Mouse (Mus musculus) forebrain, postnatal 0 days (tissue): ENCODE data around the gene Slc35d2. TPM values are rescaled to one million over a fixed set of nuclear protein-coding genes. Genes with fewer than 3 reads are reported as not detected.
A peak's percentile ranks its signal among the peaks of the same experiment; 100 is the strongest.

Experiments used
- ATAC-seq: fragments of 200-750 bp; cut with Nextera tagmentation; 2 replicates; pipeline ENCODE4 v1.8.0; 2017; ENCODE audit warnings: mild to moderate bottlenecking, moderate library complexity
- DNase-seq: peaks from one replicate; pipeline ENCODE4 v3.0.0-alpha.2; 2015
- H3K27ac ChIP-seq: fragments of 300-500 bp; sonication (generic); 2 replicates; pipeline ENCODE4 v1.5.1; 2014; ENCODE audit warnings: low read depth, mild to moderate bottlenecking, antibody characterized with exemption, low read length, moderate library complexity, mixed read lengths
- H3K27me3 ChIP-seq: fragments of 300-500 bp; sonication (generic); 2 replicates; pipeline ENCODE4 v1.6.1; 2014; ENCODE audit warnings: mild to moderate bottlenecking, low read length, mixed read lengths; ENCODE audit not compliant: insufficient read depth
- H3K36me3 ChIP-seq: fragments of 300-500 bp; sonication (generic); 2 replicates; pipeline ENCODE4 v1.6.1; 2014; ENCODE audit warnings: mild to moderate bottlenecking, moderate library complexity; ENCODE audit not compliant: insufficient read depth
- H3K4me1 ChIP-seq: fragments of 300-500 bp; sonication (generic); 2 replicates; pipeline ENCODE4 v1.6.1; 2014; ENCODE audit warnings: antibody characterized with exemption; ENCODE audit not compliant: insufficient read depth
- H3K4me2 ChIP-seq: fragments of 300-500 bp; sonication (generic); 2 replicates; pipeline ENCODE4 v1.6.1; 2014; ENCODE audit warnings: low read depth, mild to moderate bottlenecking, moderate library complexity
- H3K4me3 ChIP-seq: fragments of 300-500 bp; sonication (generic); 2 replicates; pipeline ENCODE4 v1.5.1; 2014; ENCODE audit warnings: low read depth, low read length, mixed read lengths
- H3K9ac ChIP-seq: fragments of 300-500 bp; sonication (generic); 2 replicates; pipeline ENCODE4 v1.6.1; 2014; ENCODE audit warnings: mild to moderate bottlenecking
- H3K9me3 ChIP-seq: fragments of 300-500 bp; sonication (generic); 2 replicates; pipeline ENCODE4 v1.6.1; 2016; ENCODE audit warnings: low read length
- CTCF ChIP-seq: sonication (generic); IDR thresholded peaks from 2 replicates; pipeline ENCODE4 v1.5.1; 2016; ENCODE audit warnings: antibody characterized with exemption, control low read depth, low read depth
- WGBS: fragments of 180-500 bp; shearing (Covaris S2); extraction: QIAGEN DNeasy Blood & Tissue Kit; methylation state at CpG from one replicate; pipeline ENCODE4 v1.1.7; 2014; 5-methylcytosine and 5-hydroxymethylcytosine counted together
- polyA plus RNA-seq: library from polyadenylated mRNA; unstranded; fragments of >200 nt; fragmentation: Nextera tagmentation; extraction: Ambion mirVana; gene quantifications from 2 replicates; pipeline ENCODE4 v1.2.1, GENCODE M21; 2015
- total RNA-seq: library from RNA; depleted of rRNA; stranded (reverse); fragments of >200 nt; gene quantifications from 2 replicates; pipeline ENCODE4 v1.2.3, GENCODE M21; 2014

Slc35d2 gene
- total and polyA plus RNA-seq, 2 experiments from 2014 or later, result 1.5 to 2.6 TPM

DNA sequence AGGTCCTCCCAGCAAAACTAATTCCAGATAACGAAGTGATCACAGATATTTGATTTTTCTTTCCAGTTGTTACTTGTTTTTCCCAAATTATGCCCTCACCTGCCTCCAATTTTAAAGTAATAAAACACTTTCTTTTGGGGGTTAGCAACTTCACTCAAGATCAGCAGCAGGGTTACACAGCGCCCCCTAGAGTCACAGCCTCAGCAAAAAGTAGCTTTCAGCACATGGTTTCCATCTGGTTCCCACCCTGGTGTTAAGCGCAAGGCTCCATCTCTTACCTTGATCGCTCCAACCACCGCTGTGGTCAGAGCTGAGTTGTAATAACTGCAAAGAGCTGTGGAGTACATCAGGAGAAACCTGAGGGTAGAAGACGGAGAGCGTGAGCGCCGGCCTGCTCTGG, 30.2 kb downstream of the Slc35d2 start:
- DNase-seq, result no peak
- peak; percentile 47 for TF ChIP-seq CTCF
- Histone ChIP-seq H3K4me2 (no peak overlapping the region), H3K9ac (no peak overlapping the region), H3K4me1 (no peaks in the 10 kb centered on the region), H3K27me3 (no peaks in the 10 kb centered on the region), H3K9me3 (no peaks in the 10 kb centered on the region), H3K4me3 (no peak overlapping the region), H3K36me3 (no peaks in the 10 kb centered on the region), H3K27ac (no peak overlapping the region)
- 76% methylated on average over 9 of the region's 9 CpGs for WGBS
- ATAC-seq, result no peak

DNA sequence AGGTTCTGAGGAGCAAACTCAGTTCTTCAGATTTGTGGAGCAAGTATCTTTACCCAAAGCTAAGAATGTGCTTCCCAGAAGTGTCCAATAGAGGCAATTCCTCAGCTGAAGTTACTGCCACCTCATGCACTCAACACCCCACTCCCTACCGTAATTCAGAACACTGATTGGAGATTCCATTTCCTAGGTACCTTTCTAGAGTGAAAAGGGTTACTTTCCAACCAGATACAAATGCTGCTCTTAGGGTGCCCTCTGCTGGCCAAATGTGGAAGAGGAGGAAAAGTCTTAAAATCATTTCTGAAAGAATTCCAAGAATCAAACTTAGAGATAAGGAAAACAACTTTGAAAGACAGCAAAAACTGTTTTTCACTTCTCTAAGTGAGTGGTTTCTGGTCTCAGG, 35.8 kb downstream of the Slc35d2 start:
- Histone ChIP-seq H3K36me3 (no peaks in the 10 kb centered on the region), H3K9me3 (no peaks in the 10 kb centered on the region), H3K4me3 (no peak overlapping the region), H3K27ac (no peak overlapping the region), H3K9ac (no peak overlapping the region), H3K4me1 (no peaks in the 10 kb centered on the region), H3K4me2 (no peak overlapping the region), H3K27me3 (no peaks in the 10 kb centered on the region)
- DNase-seq, result peak; percentile 89
- TF ChIP-seq CTCF, result peak; percentile 85
- WGBS, result 9% methylated on average over 1 of the region's 1 CpGs
- ATAC-seq, result peak; percentile 69; the same call in 1 of the 2 replicates

DNA sequence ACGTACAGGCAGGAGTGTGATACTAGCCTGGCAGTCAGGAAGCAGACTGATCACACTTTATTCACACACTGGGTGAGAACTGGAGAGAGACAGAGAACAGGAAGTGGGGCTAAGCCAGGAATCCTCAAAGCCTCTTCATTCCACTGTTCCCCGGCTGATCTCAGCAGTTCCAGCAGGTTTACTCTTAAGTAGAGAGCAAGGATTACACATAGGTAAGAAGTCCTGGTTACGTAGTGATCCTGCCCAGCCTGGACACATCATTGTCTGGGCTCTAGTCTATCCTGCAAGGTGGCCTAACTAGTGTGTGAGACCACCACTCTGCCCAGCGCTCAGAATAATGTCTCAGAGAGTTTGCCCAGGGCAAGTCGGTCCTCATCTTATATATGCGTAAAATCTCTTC, 36.4 kb downstream of the Slc35d2 start:
- no peak for TF ChIP-seq CTCF
- Histone ChIP-seq H3K4me3 (no peak overlapping the region), H3K36me3 (no peaks in the 10 kb centered on the region), H3K27me3 (no peaks in the 10 kb centered on the region), H3K9ac (no peak overlapping the region), H3K4me1 (no peaks in the 10 kb centered on the region), H3K27ac (no peak overlapping the region), H3K4me2 (no peak overlapping the region), H3K9me3 (no peaks in the 10 kb centered on the region)
- ATAC-seq, result no peak
- 72% methylated on average over 6 of the region's 6 CpGs for WGBS
- DNase-seq, result no peak

DNA sequence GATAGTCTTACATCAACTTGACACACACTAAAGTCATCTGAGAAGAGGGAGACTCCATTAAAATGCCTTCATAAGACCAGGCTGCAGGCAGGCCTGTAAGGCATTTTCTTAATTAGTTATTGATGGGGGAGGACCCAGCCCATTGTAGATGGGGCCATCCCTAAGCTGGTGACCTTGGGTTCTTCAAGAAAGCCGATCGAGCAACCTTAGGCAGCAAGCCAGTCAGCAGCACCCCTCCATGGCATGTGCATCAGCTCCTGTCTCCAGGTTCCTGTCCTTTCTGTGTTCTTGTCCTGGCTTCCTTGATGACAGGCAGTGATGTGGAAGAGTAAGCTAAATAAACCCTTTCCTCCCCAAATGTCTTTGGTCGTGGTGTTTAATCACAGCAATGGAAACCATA, 37.0 kb downstream of the Slc35d2 start:
- no peak overlapping the region for H3K4me3 ChIP-seq
- no peaks in the 10 kb centered on the region for H3K9me3 ChIP-seq
- no peak for TF ChIP-seq CTCF
- H3K27me3 ChIP-seq, result no peaks in the 10 kb centered on the region
- H3K36me3 ChIP-seq, result no peaks in the 10 kb centered on the region
- no peak overlapping the region for H3K4me2 ChIP-seq
- WGBS, result 72% methylated on average over 3 of the region's 3 CpGs
- DNase-seq (no peak), ATAC-seq (no peak)
- no peak overlapping the region for H3K27ac ChIP-seq
- H3K4me1 ChIP-seq, result no peaks in the 10 kb centered on the region
- no peak overlapping the region for H3K9ac ChIP-seq

DNA sequence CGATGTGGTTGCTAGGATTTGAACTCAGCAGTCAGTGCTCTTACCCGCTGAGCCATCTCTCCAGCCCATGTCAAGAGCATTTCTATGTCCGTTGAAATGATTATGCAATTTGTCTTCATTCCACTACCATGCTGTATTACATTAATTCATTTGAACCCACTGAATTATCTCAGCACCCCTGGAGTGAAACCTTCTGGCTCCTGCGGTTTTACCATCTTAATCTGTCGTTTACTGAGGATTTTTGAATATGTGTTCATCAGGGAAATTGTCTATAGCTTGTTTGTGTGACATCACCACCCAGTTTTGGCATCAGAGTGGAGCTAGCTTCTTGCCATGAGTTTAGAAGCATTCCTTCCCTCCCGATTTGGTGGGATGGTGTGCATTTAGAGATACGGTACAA, 38.2 kb downstream of the Slc35d2 start:
- Histone ChIP-seq H3K9ac (no peak overlapping the region), H3K36me3 (no peaks in the 10 kb centered on the region), H3K27ac (no peak overlapping the region), H3K4me1 (no peaks in the 10 kb centered on the region), H3K27me3 (no peaks in the 10 kb centered on the region), H3K9me3 (no peaks in the 10 kb centered on the region), H3K4me2 (no peak overlapping the region), H3K4me3 (no peak overlapping the region)
- DNase-seq (no peak), ATAC-seq (no peak)
- 53% methylated on average over 7 of the region's 7 CpGs for WGBS
- TF ChIP-seq CTCF, result no peak

DNA sequence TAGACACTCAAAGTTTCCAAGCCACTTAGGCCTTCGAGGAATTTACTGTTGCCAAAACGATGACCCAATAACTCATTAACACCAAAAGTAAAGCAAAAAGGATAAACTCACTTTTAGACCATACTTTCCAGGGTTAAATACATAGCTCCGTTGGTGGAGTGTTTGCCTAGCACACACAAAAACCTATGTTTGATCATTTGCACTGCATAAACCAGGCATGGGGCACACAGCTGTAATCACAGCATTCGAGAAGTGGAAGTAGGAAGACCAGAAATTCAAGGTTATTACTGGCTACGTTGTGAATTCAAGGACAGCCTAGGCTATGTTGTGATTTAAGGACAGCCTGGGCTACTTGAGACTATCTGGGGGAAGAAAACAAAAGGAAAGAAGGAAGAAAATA, 38.9 kb downstream of the Slc35d2 start:
- Histone ChIP-seq H3K27ac (no peak overlapping the region), H3K4me2 (no peak overlapping the region), H3K9me3 (no peaks in the 10 kb centered on the region), H3K4me3 (no peak overlapping the region), H3K9ac (no peak overlapping the region), H3K36me3 (no peaks in the 10 kb centered on the region), H3K27me3 (no peaks in the 10 kb centered on the region), H3K4me1 (no peaks in the 10 kb centered on the region)
- DNase-seq (no peak), ATAC-seq (no peak)
- TF ChIP-seq CTCF, result no peak
- WGBS, result 87% methylated on average over 5 of the region's 5 CpGs

DNA sequence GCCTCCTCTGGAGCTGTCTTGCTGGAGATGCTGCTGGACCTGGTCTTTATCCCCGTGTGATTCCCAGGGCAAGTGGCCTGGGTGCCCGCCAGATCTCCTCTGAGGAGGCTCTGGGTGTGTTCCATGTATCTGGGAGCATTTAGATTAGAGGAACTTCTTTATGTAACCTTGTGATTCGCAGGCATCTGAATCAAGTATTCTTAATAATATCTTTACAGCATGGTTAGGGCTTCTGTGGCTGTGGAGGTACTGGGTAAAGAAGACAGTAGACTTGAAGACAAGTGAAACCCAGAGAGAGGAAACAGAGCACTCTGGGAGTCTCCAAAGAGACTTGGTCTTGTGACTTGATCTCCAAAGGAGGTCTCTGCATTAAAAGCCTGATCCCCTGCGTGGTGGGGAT, 40.0 kb downstream of the Slc35d2 start, which contains the start of gene Hsd17b3:
Hsd17b3 (minus strand) TSS at position 101 of the 400 bp plus-strand sequence.
- H3K4me3 ChIP-seq, result no peak within 1 kb of the TSS
- no peaks in the 10 kb centered on the region for H3K36me3 ChIP-seq
- no peaks in the 10 kb centered on the region for H3K4me1 ChIP-seq
- no peaks in the 10 kb centered on the region for H3K9me3 ChIP-seq
- ATAC-seq (no peak), DNase-seq (no peak)
- no peak within 1 kb of the TSS for H3K4me2 ChIP-seq
- 81% methylated on average over 4 of the region's 4 CpGs for WGBS
- H3K9ac ChIP-seq, result no peak within 1 kb of the TSS
- no peak for TF ChIP-seq CTCF
- H3K27ac ChIP-seq, result no peak within 1 kb of the TSS
- no peaks in the 10 kb centered on the region for H3K27me3 ChIP-seq

DNA sequence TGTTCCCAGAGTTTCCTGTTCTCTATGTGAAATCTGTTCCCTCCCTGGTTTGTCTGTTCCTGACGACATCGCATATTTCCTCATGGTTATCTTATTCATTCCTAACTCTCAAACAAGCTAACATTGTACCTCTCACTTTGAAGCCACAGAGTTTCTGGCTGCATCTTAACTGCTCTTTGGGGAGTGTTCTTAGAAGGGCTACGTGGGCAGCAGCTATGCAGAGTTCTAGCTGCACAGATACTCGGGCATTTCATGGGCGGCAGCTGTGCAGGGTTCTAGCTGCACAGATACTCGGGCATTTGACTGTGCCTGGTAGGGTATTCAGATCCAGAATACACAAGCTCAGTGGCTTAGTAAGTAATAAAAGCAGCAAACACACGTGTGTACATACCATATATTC, 41.1 kb downstream of the Slc35d2 start:
- 85% methylated on average over 7 of the region's 7 CpGs for WGBS

More for the DNA sequence above, 41.1 kb downstream of the Slc35d2 start:
- ATAC-seq (no peak), DNase-seq (no peak)
- no peak overlapping the region for H3K4me2 ChIP-seq
- no peak overlapping the region for H3K4me3 ChIP-seq
- no peaks in the 10 kb centered on the region for H3K36me3 ChIP-seq
- no peaks in the 10 kb centered on the region for H3K9me3 ChIP-seq
- H3K27ac ChIP-seq, result no peak overlapping the region
- H3K4me1 ChIP-seq, result no peaks in the 10 kb centered on the region
- no peak for TF ChIP-seq CTCF
- H3K9ac ChIP-seq, result no peak overlapping the region
- H3K27me3 ChIP-seq, result no peaks in the 10 kb centered on the region
